Mouse (Mus musculus) kidney, adult 2 months (tissue): Measurements from ENCODE around the gene Dcaf15.

Experiments
- CTCF ChIP-seq: fragments of 200-500 bp; conservative IDR thresholded peaks from 2 replicates; pipeline ENCODE4 v1.5.1; 2011; ENCODE audit warnings: low read depth, mild to moderate bottlenecking, control low read depth, low read length, moderate library complexity, mixed read lengths; ENCODE audit not compliant: insufficient read depth, insufficient read length
- POLR2A ChIP-seq: fragments of 200-500 bp; IDR thresholded peaks from one replicate; pipeline ENCODE4 v1.6.1; 2011; ENCODE audit warnings: low read depth, low read length, control low read depth

GRCm38 (mm10) chr8:84060245-84060644 is 44.3 kb downstream of the Dcaf15 start:
- no peak for TF ChIP-seq CTCF
- no peak for TF ChIP-seq POLR2A
